Mouse (Mus musculus): ENCODE results near the gene Arsb. TPM values are rescaled to one million over a fixed set of nuclear protein-coding genes. Genes with fewer than 3 reads are reported as not detected.
"Not testable (repeated sequence)": the region's sequence is repeated elsewhere in the genome, so short reads cannot be mapped to it uniquely, and the experiment has no call there.

The Arsb gene
- total RNA-seq, 2 experiments from 2014 or later = 6.1 to 7.9 TPM

DNA sequence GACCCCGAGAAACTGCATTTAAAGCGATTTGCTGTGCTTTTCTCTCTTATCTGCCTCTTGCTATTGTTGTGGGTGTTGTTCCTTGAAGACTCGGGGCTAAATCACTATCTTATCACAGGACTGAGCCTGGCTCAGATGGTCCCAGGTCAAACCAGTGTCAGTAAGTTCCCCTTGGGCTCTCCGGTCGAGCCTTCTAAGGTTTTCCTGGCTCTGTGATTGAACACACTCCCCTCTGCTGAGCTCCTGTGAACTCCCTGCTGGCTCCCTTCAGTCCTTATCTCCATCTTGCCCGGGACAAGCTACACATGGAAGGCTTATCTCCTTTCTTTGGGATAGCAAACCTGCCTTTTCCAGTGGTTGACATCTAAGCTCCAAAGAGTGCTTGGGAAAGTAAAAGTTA lies 180.1 kb downstream of the Arsb start:
- DNase-seq = no peak
- intact Hi-C loops (cut with DNase I; ENCODE audit: low total_unique reads) = no loop called here

DNA sequence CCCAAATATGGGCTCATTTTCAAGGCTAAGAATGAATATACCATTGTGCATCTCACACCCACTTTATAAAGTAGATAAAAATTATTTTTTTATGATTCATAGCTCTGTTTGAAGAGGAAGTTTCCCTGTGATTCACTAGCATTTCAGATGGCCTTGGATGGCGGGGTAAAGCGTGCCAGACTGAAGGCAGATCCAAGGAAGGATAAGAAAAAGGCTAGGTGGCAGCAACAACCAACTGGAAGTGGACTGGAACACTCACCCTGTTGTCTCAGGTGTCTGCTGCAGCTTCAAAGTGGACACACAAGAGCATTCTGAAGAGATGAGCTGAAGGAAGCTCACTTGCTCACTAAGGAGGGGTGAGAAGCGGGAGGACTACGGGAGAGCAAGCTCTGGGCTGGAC lies 181.0 kb downstream of the Arsb start:
- intact Hi-C loops (cut with DNase I; ENCODE audit: low total_unique reads) = no loop called here
- DNase-seq = no peak

DNA sequence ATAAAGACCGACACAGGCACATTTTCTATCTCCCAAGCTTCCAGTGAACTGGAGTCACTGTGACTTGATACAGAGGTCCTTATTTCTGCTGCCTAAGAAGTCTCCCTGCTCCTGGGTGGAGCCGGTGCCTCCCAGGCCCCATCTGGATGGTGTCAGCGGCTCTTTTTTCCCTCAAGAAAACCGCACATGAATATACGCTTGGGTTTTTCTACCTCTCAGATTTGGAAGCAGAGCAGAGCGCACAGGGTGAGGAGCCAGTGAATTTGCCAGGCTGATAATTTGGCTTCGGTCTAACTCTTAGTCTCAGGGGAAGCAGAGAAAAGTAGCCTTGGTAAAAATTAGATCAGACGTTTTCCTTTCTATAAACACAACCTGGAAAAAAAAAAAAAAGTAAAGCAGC lies 186.5 kb downstream of the Arsb start:
- no peak for DNase-seq
- intact Hi-C loops (cut with DNase I; ENCODE audit: low total_unique reads) = no loop called here

DNA sequence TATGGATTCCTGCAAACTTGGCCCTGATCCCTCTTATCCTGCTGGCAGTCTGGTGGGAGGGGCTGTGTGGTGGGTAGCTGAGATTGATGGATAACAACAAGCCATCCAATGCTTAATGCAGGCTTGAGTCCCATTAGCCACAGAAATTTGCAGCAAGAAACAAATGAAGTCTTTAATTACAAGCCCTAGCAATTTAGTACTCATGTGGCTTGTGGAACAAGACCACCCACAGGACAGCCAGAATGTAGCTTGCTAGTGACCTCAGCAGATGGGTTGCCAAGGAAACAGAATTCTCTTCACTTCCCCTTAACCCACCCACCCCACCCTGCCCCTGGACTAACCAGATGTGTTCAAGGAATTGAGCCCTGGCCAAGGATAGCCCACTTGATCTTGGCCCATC lies 194.8 kb downstream of the Arsb start:
- intact Hi-C loops (cut with DNase I; ENCODE audit: low total_unique reads) = no loop called here
- no peak for DNase-seq

DNA sequence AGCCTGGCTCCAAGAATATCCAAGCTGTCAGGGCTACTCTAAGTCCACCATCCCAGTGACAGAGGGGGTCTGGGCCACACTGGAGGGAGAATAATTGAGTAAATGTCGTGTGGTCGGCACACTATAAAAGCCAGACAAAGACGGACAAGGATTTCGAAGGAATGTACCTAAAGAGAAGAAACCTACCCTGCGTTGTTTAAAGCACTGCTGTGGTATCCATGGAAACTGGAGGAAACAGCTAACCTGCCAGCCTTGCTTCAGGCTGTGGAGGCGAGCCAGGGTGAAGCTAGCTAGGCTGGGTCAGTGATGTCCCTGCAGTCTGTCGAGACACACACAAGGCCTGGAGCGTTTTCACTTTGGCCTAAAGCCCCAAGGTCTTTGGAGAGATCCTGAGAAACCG lies 195.7 kb downstream of the Arsb start:
- peak; percentile 65 for DNase-seq
- intact Hi-C loops (cut with DNase I; ENCODE audit: low total_unique reads) = no loop called here

DNA sequence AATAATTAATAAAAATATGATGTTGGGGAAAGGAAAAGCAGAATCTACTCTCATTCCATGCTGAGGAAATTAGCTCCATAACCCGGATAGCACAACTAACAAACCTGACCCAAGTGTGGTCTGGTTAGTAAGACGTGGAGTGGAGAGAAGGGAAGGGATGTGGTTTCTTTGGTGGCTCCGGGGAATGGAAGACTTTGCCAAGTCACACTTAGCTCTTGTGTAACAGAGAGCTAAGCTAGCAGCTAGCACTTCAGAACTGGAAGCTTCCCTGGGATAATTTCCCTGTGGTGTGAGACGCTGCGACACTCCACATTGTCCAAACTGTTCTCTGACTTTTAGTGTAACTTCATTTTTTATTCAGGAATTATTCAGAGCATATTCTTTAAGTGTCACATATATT lies 198.7 kb downstream of the Arsb start:
- intact Hi-C loops (cut with DNase I; ENCODE audit: low total_unique reads) = no loop called here
- DNase-seq = no peak

DNA sequence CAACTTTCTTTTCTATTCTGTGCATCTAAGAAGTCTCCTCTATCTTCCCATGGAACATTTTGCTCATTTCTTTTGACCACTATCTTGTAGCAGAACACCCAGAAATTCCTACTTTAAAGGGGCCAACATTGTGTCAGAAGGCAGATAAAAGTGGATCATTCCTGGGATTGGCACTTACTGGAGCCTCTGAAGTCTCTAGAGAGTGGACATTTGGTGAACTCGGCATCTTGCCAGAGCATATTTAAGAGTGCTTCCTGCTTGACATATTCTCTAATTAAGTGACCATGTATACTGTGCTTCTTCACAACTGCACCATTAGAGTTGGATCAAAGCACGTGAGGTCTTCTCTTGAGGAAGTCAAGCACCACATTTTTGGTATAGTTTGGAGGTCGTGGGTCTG lies 201.0 kb downstream of the Arsb start:
- DNase-seq = no peak
- intact Hi-C loops (cut with DNase I; ENCODE audit: low total_unique reads) = no loop called here

DNA sequence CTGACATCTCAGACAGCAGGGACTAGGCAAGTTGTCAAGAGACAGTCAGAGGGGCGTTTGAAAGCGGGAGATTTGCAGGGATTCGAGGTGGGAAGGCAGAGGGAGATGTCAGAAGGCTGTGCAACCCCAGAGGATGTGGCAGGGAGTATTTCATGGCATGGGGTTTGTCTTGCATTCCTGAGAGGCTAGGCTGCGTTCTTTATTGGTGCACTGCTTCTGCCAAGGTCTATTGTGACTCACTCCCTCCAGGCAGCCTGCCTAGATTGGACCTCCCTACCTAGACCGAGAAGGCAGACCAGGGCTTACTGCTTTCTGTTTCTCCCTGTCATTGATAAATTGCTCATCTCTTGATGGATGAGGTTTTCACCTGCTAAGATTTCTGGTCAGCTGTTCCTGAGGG lies 204.2 kb downstream of the Arsb start:
- intact Hi-C loops (cut with DNase I; ENCODE audit: low total_unique reads) = no loop called here
- DNase-seq = peak; percentile 32

DNA sequence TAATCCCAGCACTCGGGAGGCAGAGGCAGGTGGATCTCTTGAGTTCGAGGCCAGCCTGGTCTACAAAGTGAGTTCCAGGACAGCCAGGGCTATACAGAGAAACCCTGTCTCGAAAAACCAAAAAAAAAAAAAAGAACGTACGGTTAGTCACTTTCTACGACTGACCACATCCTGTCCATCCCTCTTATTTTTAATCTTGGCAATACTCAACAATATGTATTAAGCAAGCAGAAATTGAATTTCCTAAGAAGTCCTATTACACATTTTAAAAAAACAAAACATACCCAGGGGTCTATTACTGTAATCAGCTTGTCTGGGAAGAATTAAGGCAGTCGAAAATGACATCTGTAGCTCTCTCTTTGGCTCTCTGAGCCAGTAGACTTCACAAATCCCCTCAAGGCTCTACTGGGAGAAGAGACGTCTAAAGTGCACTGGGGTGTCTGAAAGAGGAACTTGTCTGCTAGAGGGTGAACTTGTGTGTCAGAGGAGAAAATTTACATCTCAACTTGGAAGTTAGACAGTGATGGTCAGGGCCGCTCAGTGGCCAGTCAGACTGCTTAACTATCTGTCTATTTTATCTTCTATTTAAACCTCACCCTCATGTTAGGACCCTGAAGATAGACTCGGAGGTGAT lies 205.6 kb downstream of the Arsb start:
- intact Hi-C loops (cut with DNase I; ENCODE audit: low total_unique reads) = no loop called here

DNA sequence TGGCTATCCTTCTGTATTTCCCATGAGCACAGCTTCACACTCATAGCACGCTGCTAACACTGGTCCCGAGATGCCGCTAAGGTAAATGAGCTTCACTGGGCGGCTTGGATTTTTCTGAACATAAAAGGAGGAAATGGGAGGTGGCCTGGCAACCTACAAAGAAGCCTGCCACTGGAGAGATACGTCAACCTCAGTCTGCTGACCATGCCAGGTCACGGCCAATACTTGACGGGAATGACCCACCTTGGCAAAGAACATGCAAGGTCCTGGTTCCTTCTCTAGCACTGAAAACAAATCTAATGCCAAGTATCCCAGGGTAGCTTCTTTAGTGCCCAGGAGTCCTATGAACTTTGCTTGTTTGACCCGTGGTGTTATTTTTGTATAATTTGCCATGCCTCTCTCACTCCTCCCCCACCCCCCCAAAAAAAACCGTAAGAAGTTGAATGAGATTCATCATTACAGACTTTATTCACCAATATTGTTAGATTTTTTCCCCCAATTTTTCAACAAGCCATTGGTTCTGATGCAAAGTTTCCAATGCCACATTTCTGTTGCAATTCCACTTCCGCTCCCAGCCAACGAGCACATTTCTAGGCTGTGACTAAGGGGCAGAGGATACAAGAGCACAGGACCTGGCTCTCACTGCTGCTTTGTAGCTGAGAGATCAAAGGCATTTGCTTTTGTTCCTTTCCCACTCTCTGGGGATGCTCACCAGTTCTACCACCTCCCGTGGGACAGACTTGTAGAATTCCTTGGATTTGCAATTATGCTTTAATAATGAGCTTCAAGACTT lies 207.5 kb downstream of the Arsb start:
- no peak for DNase-seq
- intact Hi-C loops (cut with DNase I; ENCODE audit: low total_unique reads) = no loop called here

More for the DNA sequence above, 205.6 kb downstream of the Arsb start:
- no peak for DNase-seq

DNA sequence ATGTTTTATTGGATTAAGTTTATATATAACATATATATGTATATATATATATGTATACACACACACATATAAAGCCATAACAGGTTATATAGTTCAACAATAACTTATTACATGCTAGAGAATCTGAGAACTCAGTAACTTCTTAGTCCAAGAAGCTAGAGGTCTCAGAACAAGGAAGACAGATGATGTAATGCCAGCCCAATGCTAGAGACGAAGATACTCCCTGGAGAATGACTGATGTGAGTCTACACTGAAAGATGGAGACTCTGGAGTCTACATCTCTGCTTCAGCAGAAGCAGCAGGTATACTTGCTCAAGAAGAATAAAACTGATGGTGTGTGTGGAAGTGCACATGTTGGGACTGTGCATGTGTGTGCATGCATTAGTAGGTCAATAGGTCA lies 208.3 kb downstream of the Arsb start:
- intact Hi-C loops (cut with DNase I; ENCODE audit: low total_unique reads) = no loop called here
- DNase-seq = no peak

DNA sequence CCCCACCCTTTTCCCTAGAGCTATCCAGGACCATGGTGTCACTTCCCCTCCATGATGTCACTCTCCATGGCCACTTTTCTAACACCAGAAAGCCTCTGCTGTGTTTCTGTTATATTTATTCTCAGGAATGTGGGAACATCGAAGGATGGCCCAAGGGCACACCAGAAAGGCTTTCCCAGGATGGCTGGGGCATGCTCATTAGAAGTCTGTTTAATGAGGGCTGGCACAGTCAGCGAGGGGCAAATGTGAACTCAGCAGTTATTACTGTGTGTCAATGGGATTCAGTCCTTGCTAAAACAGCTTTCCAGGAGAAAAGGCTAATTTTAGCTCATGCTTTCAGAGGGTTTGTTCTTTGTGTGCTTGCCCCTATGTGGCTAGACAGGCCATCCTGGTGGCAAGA lies 213.1 kb downstream of the Arsb start:
- DNase-seq = no peak
- intact Hi-C loops (cut with DNase I; ENCODE audit: low total_unique reads) = no loop called here

DNA sequence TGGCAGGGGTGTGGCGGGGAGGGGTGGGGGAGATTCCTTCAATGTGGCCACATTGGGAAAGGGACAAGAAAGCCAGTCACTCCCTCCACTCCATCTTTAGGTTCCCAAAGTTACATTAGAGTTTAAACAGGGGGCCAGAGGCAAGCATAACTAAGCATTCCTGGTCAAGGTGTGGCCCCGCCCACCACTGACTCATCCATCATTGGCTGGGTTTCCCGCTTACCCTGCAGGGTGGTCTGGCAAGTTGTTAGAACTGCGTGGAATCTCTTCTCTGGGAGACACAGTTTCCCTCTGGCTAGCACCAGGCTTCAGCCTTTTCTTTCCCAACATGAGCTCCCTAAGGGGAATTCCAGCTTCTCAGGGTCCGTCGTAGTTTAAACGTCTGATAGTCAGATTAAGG lies 213.8 kb downstream of the Arsb start:
- intact Hi-C loops (cut with DNase I; ENCODE audit: low total_unique reads) = no loop called here
- DNase-seq = no peak

DNA sequence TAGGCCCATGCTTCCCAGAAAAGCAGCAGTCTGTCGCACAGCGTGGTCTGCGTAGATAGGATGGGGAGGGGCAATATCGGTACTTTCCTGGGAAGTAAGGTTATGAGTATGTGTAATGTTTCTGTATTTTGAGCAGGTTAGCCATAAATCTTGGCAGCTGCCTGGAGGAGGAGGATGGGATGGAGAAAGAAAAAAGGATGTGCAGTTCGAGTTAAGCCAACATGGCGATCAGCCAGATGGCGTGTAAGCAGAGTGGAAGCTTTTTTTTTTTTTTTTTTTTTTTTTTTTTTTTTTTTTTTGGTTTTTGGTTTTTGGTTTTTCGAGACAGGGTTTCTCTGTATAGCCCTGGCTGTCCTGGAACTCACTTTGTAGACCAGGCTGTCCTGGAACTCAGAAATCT lies 214.3 kb downstream of the Arsb start:
- intact Hi-C loops (cut with DNase I; ENCODE audit: low total_unique reads) = not testable (repeated sequence)

DNA sequence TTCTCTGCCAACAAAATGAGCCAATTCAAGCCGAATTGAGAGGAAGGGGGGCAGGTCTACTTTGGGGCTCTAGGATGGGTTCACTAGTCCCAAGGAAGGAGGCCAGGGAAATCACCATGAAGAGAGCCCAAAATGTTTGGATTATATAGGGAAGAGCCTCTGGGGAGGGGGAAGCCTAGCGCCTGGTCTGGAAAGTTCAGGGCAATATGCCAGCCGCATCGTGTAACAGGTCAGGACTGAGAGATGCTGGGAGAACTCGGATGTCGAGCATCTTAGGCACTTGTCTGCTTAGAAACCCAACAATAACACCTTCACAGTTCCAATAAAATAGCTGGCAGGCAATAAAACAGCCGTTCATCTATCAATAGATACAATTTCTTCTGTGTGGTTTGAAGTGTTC lies 216.2 kb downstream of the Arsb start:
- intact Hi-C loops (cut with DNase I; ENCODE audit: low total_unique reads) = no loop called here
- no peak for DNase-seq

More for the DNA sequence above, 214.3 kb downstream of the Arsb start:
- not testable (repeated sequence) for DNase-seq

DNA sequence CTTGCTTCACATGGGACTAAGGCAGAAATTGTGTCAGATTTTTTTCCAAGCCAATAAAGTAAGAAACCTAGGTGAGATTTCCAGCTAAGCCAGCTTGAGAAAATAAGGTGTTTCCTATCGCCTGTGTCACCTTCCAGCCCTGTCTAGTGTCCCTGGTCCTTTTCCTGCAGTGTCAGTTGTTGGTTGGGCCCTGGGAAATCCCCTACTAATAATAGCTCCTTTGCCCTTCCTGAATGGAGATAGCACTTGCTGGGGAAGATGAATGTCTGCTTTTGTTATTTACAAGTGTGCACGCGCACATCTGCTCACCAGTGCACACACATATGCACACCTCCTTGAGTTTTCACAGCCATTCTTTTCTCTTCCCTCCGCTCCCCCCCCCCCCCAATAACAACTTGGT lies 217.8 kb downstream of the Arsb start:
- no peak for DNase-seq
- intact Hi-C loops (cut with DNase I; ENCODE audit: low total_unique reads) = no loop called here

DNA sequence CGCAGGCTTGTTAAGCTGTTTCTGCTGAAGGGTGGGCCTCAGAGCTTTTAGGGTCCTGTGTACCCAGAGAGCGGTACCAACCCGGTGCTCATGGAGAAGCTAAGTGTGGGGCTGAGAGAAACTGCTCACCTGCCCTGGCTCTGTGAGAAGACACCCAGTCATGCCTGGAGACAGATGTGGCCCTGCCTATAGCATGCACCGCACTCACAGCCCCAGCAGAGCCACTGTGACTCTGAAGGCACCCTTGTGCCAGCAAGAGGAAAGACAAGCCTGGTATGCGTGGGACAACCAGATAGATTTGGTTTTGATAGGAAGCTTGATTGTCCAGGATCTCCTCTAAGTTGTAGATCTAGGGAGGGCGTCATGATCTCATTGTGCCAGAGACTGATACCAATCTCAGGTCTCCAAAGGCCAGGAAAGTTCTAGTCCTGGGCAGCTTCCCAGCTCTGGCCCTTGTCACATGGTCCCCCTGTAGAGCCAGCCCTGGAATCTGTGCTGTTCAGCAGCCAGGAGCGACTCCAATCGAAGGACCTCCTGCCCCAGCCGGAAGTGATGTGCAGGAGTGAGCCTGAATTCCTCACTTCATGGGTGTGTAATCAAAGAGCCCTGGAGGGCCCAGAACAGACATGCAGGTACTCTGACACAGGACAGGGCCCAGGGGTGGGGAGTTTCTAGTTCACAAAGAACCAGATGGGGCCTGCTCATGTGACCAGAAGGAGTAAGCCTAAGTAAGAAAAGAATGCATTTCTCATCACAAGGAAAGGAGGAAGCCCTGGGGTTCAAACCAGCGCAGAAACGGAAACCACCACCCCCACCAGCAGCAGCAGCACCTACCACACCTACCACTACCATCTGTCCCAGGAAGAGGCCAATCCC lies 218.5 kb downstream of the Arsb start:
- no peak for DNase-seq
- intact Hi-C loops (cut with DNase I; ENCODE audit: low total_unique reads) = no loop called here

DNA sequence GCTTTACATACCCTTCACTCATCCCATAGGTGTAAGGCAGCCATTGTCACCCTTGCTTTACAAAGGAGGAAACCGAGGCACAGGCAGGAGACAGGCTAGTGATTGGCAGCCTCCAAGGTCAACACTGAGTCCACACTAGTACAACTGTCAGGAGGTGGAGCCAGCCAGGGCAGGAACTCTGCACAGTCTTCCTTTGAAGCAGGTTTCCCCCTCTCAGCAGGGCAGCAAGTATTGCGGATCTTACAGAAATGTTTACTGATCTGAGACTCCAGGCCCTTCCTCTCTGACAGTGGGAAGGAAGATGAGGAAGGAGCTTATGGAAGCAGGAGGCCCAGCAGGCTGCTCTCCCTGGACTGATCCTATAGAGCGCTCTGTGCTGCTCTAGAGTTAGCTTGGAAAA lies 219.4 kb downstream of the Arsb start:
- intact Hi-C loops (cut with DNase I; ENCODE audit: low total_unique reads) = no loop called here
- DNase-seq = no peak

DNA sequence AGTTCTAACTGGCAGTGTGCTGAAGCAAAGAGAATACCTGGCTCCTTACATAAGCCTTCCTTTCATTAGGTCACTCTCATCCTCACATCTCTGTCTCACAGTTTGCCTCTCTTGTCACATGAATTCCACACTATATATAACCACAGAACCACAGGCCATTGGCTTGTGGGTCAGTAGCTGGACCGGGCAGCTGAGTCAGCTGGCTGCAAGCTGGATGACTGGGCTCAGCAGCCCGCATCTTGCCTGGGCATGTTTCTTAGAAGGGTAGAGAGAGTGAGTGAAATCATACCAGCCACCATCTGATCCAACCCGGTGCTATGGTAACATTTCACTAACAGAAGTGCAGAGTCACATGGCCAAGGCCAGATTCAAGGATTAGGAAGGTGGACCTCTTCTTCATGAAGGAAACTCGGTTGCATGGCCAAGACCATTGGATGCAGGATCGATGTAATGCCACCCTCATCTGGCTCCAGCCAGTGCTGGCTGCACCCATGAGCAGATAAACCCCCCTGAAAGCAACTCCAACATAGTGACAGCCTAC lies 221.0 kb downstream of the Arsb start:
- intact Hi-C loops (cut with DNase I; ENCODE audit: low total_unique reads) = no loop called here
- DNase-seq = no peak

Measured in gastrocnemius, postnatal 14 days (tissue).